Mouse (Mus musculus) heart, postnatal 0 days (tissue): ENCODE measurements around the gene Cldn18. TPM values are rescaled to one million over a fixed set of nuclear protein-coding genes. Genes with fewer than 3 reads are reported as not detected.
A peak's percentile ranks its signal among the peaks of the same experiment; 100 is the strongest.

Experiments
- ATAC-seq: fragments of 200-750 bp; cut with Nextera tagmentation; 2 replicates; pipeline ENCODE4 v1.8.0; 2017; ENCODE audit warnings: low read depth, moderate number of reproducible peaks, moderate library complexity; ENCODE audit not compliant: insufficient read depth
- DNase-seq: peaks from one replicate; pipeline ENCODE4 v3.0.0-alpha.2; 2016; ENCODE audit warnings: low spot score
- H3K27ac ChIP-seq: fragments of 300-500 bp; sonication (generic); 2 replicates; pipeline ENCODE4 v1.5.1; 2014; ENCODE audit warnings: low read depth, mild to moderate bottlenecking
- H3K27me3 ChIP-seq: fragments of 300-500 bp; sonication (generic); 2 replicates; pipeline ENCODE4 v1.6.1; 2014; ENCODE audit warnings: low read length, mixed read lengths; ENCODE audit not compliant: control insufficient read depth, insufficient read depth
- H3K36me3 ChIP-seq: fragments of 300-500 bp; sonication (generic); replicated peaks from 2 replicates; pipeline ENCODE4 v1.6.1; 2014; ENCODE audit warnings: low read length, mixed read lengths; ENCODE audit not compliant: control insufficient read depth, insufficient read depth
- H3K4me1 ChIP-seq: fragments of 300-500 bp; sonication (generic); 2 replicates; pipeline ENCODE4 v1.6.1; 2014; ENCODE audit warnings: antibody characterized with exemption; ENCODE audit not compliant: control insufficient read depth, insufficient read depth
- H3K4me2 ChIP-seq: fragments of 300-500 bp; sonication (generic); 2 replicates; pipeline ENCODE4 v1.6.1; 2014; ENCODE audit warnings: low read depth, mild to moderate bottlenecking, low read length, moderate library complexity
- H3K4me3 ChIP-seq: fragments of 300-500 bp; sonication (generic); 2 replicates; pipeline ENCODE4 v1.5.1; 2014; ENCODE audit warnings: low read depth, low read length
- H3K9ac ChIP-seq: fragments of 300-500 bp; sonication (generic); replicated peaks from 2 replicates; pipeline ENCODE4 v1.6.1; 2014; ENCODE audit warnings: low read depth, low read length, mixed read lengths
- H3K9me3 ChIP-seq: fragments of 300-500 bp; sonication (generic); replicated peaks from 2 replicates; pipeline ENCODE4 v1.6.1; 2016; ENCODE audit warnings: low read length; ENCODE audit not compliant: control insufficient read depth
- CTCF ChIP-seq: IDR thresholded peaks from 2 replicates; pipeline ENCODE4 v1.5.1; 2016; ENCODE audit warnings: antibody characterized with exemption, control low read depth, low read depth
- EP300 ChIP-seq: IDR thresholded peaks from 2 replicates; pipeline ENCODE4 v1.6.1; 2016; ENCODE audit warnings: antibody characterized with exemption, low read depth
- WGBS: fragments of 180-500 bp; shearing (Covaris S2); extraction: QIAGEN DNeasy Blood & Tissue Kit; methylation state at CpG from one replicate; pipeline ENCODE4 v1.1.7; 2014; 5-methylcytosine and 5-hydroxymethylcytosine counted together
- polyA plus RNA-seq: library from polyadenylated mRNA; unstranded; fragments of >200 nt; fragmentation: Nextera tagmentation; extraction: Ambion mirVana; gene quantifications from 2 replicates; pipeline ENCODE4 v1.2.1, GENCODE M21; 2015
- total RNA-seq: library from RNA; depleted of rRNA; stranded (reverse); fragments of >200 nt; gene quantifications from 2 replicates; pipeline ENCODE4 v1.2.3, GENCODE M21; 2014; ENCODE audit warnings: low replicate concordance; rRNA removed

Gene Cldn18
- not detected in 2 replicates for total RNA-seq
- 0.22 TPM in 1 of 2 replicates, not detected in the other for polyA plus RNA-seq

GRCm38 (mm10) chr9:99717134-99717533 lies at the start of gene Cldn18:
Gene Cldn18 (minus strand): TSS chr9:99717267.
- Histone ChIP-seq H3K27me3 (no peaks in the 10 kb centered on the region), H3K27ac (no peak within 1 kb of the TSS), H3K4me3 (no peak within 1 kb of the TSS), H3K4me1 (no peaks in the 10 kb centered on the region), H3K9ac (no peak within 1 kb of the TSS), H3K4me2 (no peak within 1 kb of the TSS), H3K9me3 (no peaks in the 10 kb centered on the region), H3K36me3 (no peaks in the 10 kb centered on the region)
- no peak for ATAC-seq
- DNase-seq, result no peak
- TF ChIP-seq EP300 (no peak), CTCF (no peak)
- 80% methylated on average over 14 of the region's 14 CpGs for WGBS

GRCm38 (mm10) chr9:99763530-99763929 lies 46.5 kb upstream of the Cldn18 start:
- Histone ChIP-seq H3K27me3 (no peaks in the 10 kb centered on the region), H3K36me3 (no peaks in the 10 kb centered on the region), H3K4me3 (no peak overlapping the region), H3K4me1 (no peaks in the 10 kb centered on the region), H3K9ac (no peak overlapping the region), H3K9me3 (no peaks in the 10 kb centered on the region), H3K4me2 (no peak overlapping the region), H3K27ac (no peak overlapping the region)
- ATAC-seq (no peak), DNase-seq (peak; percentile 44)
- WGBS, result 63% methylated on average over 6 of the region's 6 CpGs
- TF ChIP-seq EP300, result no peak
- TF ChIP-seq CTCF, result peak; percentile 64

- no peak; the same call in 1 of the 2 replicates for ATAC-seq
- Histone ChIP-seq H3K4me2 (no peak overlapping the region), H3K9ac (no peak overlapping the region), H3K27me3 (no peaks in the 10 kb centered on the region), H3K4me1 (no peaks in the 10 kb centered on the region), H3K4me3 (no peak overlapping the region), H3K27ac (no peak overlapping the region), H3K9me3 (no peaks in the 10 kb centered on the region), H3K36me3 (no peaks in the 10 kb centered on the region)
- 69% methylated on average over 4 of the region's 4 CpGs for WGBS
- DNase-seq, result no peak
- no peak for TF ChIP-seq EP300
- TF ChIP-seq CTCF, result peak; percentile 52
Observed at GRCm38 (mm10) chr9:99750272-99750671, 33.2 kb upstream of the Cldn18 start.

GRCm38 (mm10) chr9:99748279-99748678 lies 31.2 kb upstream of the Cldn18 start:
- 67% methylated on average over 1 of the region's 1 CpGs for WGBS
- Histone ChIP-seq H3K4me1 (no peaks in the 10 kb centered on the region), H3K27me3 (no peaks in the 10 kb centered on the region), H3K9me3 (no peaks in the 10 kb centered on the region), H3K36me3 (no peaks in the 10 kb centered on the region), H3K4me2 (no peak overlapping the region), H3K9ac (no peak overlapping the region), H3K27ac (no peak overlapping the region), H3K4me3 (no peak overlapping the region)
- DNase-seq (no peak), ATAC-seq (no peak)
- TF ChIP-seq EP300 (no peak), CTCF (no peak)

GRCm38 (mm10) chr9:99747731-99748130 lies 30.7 kb upstream of the Cldn18 start:
- no peaks in the 10 kb centered on the region for H3K36me3 ChIP-seq
- no peak overlapping the region for H3K4me3 ChIP-seq
- ATAC-seq (no peak), DNase-seq (no peak)
- H3K27ac ChIP-seq, result no peak overlapping the region
- no peak overlapping the region for H3K4me2 ChIP-seq
- TF ChIP-seq EP300 (no peak), CTCF (no peak)
- 48% methylated on average over 4 of the region's 4 CpGs for WGBS
- no peaks in the 10 kb centered on the region for H3K9me3 ChIP-seq
- H3K27me3 ChIP-seq, result no peaks in the 10 kb centered on the region
- H3K9ac ChIP-seq, result no peak overlapping the region
- H3K4me1 ChIP-seq, result no peaks in the 10 kb centered on the region

GRCm38 (mm10) chr9:99744548-99744947 lies 27.5 kb upstream of the Cldn18 start:
- TF ChIP-seq EP300, result no peak
- TF ChIP-seq CTCF, result no peak
- H3K4me3 ChIP-seq, result no peak overlapping the region

More at GRCm38 (mm10) chr9:99744548-99744947, 27.5 kb upstream of the Cldn18 start:
- no peaks in the 10 kb centered on the region for H3K9me3 ChIP-seq
- H3K4me2 ChIP-seq, result no peak overlapping the region
- WGBS, result 84% methylated on average over 5 of the region's 5 CpGs
- ATAC-seq, result no peak
- no peak overlapping the region for H3K27ac ChIP-seq
- H3K9ac ChIP-seq, result no peak overlapping the region
- no peaks in the 10 kb centered on the region for H3K36me3 ChIP-seq
- H3K4me1 ChIP-seq, result no peaks in the 10 kb centered on the region
- no peaks in the 10 kb centered on the region for H3K27me3 ChIP-seq
- no peak for DNase-seq
